Mouse (Mus musculus) T-helper 17 cell (primary cell): Measurements from ENCODE around the gene Dusp16.
"Not testable (repeated sequence)": the region's sequence is repeated elsewhere in the genome, so short reads cannot be mapped to it uniquely, and the experiment has no call there.

ENCODE experiments used
- in situ Hi-C, 2 experiments: fragments of 300-600 bp; cut with MboI, MseI; formaldehyde crosslinking; loops; 1 replicate in 1 of 2; 2 replicates in 1 of 2; pipeline ENCODE4 v1.15.1; 2025; ENCODE audit warnings: high pct_unique_total_duplicates in 2 of 2

The Dusp16 gene

DNA sequence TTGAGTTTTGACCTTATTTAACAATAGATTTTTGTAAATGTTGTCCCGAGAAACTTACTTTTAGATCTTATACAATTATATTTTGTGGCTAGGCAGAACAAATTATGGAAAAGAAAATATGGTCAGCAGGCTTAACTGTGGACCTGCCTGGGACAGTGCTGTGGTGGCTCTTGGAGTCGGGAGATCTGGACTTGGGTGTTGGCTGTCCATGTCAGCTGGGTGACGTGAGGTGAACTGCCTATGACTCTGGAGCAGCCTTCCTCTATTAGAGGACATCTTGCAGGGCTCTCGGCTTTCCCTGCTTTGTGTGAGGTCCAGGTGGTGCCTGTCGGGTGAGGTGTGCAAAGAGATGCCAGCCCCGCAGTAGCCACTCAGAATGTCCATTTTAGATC, 91.2 kb downstream of the Dusp16 start:
- in situ Hi-C loops, result loop anchor here in 1 of 2 experiments (25.0 kb wide), 1 partner anchor 661 kb away; the partner anchor contains the start of gene Emp1

DNA sequence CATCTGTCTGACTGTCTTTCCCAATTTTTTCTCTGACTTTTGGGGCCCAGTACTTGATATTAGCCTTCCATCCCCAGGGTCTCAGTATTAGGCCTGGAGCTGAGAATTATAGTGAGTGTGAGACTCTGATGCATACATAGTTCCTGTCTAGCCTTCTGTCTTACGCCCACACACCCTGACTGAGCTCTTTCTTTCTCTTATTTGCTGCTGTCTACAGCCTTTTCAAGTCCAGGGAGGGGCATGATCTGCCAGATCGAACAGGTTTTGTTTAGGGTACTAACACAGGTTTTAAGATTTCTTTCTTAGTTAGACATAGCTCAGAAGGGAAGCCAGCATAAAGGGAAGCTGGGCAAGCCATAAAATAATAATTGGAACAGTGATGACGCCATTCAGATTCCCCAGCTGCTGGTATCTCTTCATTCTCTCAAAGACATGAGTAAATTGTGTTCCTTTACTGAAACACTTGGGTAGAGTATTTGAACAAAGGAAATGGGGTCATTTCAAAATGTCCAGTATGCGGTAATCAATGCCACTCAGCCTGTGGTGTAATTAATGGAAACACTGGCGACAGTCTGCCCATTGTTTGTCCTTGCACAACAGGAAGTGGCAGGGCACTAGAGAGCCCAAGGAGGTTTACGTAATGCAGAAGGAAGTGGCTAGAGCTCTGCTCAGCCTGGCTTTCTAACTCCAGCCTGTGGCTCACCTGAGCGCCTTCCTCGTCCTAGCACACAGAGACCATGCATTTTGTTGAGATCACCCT, 91.8 kb downstream of the Dusp16 start:
- in situ Hi-C loops, result loop anchor here in 1 of 2 experiments (25.0 kb wide), 1 partner anchor 662 kb away; the partner anchor contains the start of gene Emp1

DNA sequence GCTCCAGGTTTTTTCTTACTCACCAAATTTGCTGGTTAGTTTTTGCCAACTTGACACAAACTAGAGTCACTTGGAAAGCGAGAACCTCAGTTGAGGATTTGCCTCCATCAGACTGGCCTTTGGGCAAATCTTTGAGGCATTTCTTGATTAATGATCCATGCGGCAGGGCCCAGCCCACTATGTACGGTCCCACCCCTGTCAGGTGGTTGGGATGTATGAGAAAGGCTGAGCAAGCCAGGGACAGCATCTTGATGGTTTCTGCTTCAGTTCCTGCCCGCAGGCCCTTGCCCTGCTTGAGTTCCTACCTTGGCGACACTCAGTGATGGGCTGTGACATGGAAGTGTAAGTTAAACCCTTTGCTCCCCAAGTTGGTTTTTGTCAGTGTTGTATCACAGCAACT, 94.2 kb downstream of the Dusp16 start:
- in situ Hi-C loops, result no loop called here

DNA sequence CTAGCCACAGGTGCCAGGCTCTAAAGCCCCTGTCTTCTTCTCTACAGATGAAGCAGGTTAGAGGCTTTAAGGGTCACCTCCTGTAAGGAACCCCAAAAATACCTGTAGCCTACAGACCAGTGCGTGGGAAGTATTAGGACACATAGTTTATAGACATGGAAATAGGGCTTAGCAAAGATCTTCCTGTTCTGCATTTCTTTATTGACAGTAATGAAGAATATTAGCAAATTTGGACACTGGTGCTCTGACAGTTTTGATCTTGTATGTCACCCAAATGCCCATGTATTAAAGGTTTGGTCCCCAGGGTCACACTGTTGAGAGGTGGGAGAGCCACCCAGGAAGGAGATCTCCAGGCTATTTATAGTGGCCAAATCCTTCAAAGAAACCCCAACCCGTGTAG, 95.9 kb downstream of the Dusp16 start:
- in situ Hi-C loops, result no loop called here

DNA sequence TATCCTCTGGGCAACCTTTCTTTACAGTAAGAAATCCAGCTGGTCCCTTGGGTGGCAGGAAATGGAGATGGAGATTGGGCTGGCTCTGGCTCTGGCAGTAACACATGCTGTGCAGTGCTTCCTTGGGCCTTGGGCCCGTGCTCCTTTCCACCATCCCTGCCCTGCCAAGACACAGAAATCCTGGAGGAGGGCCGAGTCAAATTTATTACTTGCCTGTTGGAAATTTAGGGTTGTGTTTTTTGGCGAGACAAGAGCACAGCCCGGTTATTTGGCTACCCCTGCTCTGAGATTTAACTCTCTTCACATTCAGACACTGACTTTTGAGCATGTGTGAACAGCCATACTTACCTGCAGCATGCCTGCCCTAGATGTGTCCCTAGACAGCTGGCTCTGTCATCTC, 96.3 kb downstream of the Dusp16 start:
- in situ Hi-C loops, result no loop called here

DNA sequence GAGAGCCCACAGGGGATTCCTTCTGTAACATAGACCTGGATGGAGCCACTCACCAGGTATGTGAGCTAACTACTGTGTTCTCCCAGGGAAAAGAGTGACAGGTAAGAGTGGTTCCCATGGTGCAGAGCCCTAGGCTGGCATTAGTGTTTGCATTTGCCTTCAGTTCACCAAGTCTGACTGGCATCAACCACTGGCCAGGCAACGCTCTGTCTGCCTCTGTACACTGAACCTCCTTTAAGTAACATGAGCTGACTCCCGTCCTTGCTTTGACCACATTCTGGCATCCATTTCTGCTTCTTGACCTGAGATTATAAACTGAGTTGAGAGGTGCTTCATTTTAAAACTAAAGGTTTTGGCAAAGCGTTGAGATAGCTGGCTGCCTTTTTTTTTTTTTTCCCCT, 96.8 kb downstream of the Dusp16 start:
- in situ Hi-C loops, result no loop called here

DNA sequence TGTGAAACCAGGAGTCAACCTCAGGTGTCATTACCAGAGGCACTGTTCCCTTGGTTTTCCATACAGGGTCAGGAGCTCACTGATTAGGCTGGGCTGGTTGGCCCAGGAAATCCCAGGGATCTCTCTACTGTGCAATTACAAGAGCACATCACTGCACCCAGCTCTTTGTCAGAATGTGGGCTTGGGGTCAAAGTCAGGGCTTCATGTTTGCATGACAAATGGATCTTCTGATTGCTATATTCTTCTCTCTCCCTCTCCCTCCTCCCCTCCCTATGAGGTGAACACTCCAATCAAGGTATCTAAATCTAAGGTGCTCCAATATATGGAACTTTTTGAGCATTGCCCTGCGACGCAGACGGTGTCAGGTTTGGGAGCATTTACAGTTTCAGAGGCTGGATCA, 97.4 kb downstream of the Dusp16 start:
- in situ Hi-C loops, result no loop called here

DNA sequence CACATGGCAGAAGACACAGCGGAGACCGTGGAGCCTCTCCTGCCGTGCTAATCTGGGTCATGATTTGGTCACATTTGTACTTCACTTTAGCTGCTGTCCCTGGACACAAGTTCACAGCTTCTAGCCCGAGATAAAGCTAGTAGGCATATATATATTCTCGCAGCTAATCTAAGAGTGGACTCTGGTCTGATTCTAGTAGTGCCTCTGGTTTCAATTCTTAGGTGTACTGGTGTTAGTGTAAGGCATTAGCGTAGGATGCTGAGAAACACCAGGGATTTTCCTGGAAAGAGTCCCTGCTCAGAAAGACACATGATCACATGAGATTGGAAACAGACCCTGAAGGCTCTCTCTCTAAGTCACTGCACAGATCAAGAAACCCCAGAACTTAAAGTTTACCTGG, 97.9 kb downstream of the Dusp16 start:
- in situ Hi-C loops, result no loop called here

DNA sequence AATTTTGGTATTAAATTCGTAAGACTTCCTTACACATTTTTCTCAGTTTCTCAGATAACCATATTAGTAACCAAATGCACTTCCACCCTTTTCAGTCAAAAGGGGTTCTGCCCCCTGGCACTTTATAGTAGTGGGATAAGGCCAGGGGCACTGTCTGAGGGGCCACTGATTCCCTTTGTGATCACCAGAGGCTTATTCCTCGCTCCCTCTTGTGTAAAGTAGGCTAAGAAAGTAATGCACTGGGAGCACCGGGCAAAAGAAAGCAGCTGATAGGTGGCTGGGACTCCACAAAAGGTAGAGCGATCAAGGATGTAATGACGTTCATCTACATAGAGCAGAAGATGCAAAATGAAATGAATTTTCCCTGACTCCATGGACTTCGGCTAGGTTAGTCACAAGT, 106.9 kb downstream of the Dusp16 start:
- in situ Hi-C loops, result no loop called here

DNA sequence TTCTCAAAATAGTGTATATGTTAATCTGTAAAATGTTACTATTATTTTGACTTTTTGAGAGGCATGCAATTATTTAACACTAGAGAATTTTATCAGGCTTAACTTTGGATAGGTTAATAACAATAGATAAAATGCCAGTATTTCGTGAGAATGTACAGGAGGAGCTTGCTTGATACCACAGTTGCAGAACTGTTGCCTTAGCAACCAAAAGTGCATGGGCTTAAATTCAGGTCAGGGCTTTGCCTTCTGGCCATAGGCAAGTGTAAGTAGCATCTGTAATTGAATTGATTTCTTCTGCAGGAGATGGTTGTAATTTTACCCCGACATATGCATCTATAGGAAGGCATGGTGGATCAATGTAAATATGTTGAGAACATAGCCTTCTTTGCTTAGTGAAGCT, 107.4 kb downstream of the Dusp16 start:
- in situ Hi-C loops, result no loop called here

DNA sequence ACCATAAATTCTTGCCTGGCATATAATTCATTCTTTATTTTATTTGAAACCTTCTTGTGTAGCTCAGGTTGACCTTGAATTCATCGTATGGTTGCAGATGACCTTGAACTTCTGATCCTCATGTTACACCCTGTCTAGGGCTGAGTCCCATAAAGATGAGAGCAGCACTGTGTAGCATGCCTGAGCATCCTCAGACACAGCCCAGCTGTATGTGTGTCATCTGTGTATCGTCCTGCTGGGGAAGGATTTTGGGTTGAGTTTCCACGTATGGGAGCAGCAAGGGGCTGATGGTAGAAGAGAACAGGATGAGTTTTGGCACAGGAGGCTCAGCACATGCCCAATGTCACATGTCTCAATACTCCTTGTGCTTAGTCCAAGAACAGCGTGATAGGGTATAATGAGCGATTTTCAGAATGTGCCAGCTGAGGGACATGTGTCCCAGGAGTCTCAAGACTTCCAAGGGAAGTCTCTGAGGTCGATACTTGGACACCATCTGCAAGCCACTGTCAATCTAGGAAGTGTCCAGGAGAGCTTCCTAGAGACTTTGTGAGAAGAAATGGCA, 108.0 kb downstream of the Dusp16 start:
- in situ Hi-C loops, result no loop called here

DNA sequence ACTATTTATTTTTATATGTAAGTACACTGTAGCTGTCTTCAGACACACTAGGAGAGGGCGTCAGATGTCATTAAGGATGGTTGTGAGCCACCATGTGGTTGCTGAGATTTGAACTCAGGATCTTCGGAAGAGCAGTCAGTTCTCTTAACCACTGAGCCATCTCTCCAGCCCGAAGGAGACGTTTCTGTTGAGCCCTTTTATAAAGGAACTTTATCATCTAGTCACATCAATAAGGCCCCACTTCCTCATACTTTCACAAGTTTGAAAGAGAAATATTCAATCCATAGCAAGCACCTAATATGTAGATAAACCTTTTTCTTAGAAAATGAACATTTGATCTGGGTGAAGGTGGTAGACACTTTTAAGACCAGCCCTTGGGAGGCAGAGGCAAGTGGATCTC, 113.1 kb downstream of the Dusp16 start:
- in situ Hi-C loops, result not testable (repeated sequence)

DNA sequence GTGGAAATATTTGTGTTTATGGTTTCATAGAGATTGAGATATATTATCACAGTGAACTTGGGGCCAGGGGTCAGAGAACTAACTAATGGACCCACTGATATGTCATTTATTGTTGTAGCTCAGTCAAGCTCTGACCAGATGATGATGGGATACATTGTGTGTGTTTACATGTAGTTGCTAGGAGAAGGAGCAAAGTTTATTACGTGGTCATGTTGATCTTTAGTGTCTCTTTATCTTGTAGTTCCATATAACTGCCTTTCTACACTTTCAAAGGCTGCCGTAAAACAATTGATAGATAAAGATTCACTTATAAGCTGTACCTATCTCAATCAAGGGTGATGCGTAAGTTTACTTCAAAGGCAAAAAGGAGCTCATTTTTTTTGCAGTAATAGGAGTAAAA, 114.4 kb downstream of the Dusp16 start:
- in situ Hi-C loops, result no loop called here

DNA sequence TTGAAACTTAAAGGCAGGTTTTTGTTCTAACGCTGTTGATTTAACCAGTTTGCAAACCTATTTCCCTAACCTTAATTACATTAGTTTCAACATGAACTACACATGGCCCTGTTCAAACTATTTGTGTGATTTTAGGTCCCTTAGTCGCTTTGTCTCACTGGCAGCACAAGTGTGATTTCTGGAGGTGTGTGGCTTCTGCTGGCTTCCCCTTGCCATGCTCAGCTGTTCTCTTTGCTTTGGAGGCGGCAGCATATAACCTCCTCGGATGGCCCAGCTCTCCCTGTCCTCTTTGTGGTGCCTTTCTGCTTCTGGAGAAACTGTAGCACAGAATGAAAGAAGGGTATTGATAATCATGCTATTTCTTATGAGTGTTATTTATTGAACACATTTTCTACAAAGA, 114.9 kb downstream of the Dusp16 start:
- in situ Hi-C loops, result no loop called here

DNA sequence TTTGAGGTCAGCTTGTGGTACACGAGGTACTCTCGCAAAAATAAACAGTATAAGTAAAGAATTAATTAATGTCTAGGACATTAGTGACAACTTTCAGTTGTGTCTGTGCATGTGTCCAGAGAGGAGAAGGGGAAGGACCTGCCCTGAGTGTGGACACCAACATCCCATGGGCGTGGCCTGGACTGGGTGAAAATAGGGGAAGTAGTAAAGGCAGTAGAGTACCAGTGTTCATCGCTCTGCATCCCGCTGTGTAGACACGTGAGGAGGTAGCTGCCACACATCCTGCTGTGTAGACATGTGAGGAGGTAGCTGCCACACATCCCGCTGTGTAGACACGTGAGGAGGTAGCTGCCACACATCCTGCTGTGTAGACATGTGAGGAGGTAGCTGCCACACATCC, 118.7 kb downstream of the Dusp16 start:
- in situ Hi-C loops, result not testable (repeated sequence)

DNA sequence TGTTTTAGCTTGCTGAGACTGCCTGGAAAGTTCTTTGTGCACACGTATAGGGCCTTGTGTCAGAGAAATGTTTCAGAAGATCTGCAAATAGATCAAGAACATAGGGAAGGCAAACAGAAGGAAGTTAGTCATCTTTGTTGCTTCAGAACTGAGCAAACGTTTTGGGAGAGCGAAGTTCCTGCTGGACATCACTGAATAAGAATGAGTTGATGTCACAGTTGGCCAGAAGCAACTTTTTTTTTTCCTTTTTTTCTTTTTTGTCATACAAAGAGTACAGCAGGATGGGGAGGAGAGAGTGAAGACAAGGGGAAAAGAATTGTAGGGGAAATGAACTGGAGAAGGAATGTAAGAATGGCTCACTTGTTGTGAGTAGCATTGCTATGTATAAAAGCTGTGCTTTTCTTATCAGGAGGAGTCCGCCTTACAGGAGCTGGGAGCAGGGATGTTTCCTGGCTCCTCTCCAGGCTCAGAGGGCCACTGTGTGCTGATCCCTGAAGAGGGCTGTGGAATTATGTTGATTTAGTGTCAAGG, 121.5 kb downstream of the Dusp16 start:
- in situ Hi-C loops, result no loop called here

DNA sequence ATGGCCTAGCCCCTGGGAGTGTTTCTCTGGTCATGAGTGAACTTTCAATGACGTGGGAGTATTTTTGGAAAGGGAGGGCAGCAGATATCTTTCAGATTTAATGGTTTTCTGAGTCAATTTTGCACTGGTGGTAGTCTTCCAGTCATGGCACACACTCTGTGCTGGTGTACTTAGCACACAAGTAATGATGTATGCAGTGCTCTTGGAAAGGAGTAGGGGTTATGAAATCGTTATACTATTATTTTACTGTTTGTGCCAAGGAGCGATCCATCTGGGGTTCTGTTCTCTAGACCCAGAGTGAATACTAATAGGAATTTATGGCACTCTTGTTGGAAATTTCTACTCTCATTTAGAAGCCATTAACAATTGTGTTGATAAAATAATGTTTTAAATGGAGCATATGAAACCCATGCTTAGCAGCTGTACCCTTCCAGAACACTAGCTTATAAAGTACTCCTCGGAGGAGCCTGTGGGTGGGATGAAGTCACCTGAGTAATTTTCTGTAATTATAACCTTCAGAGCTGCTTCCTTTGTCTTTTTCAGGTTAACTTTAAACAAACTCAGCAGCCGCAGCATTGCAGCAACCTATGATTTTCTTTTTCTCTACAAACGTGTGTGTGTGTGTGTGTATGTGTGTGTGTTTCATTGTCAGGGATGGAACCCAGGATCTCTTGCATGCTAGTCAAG, 123.1 kb downstream of the Dusp16 start:
- in situ Hi-C loops, result loop anchor here in 1 of 2 experiments (5.0 kb wide), 1 partner anchor 48 kb away; no protein-coding TSS in a partner anchor

DNA sequence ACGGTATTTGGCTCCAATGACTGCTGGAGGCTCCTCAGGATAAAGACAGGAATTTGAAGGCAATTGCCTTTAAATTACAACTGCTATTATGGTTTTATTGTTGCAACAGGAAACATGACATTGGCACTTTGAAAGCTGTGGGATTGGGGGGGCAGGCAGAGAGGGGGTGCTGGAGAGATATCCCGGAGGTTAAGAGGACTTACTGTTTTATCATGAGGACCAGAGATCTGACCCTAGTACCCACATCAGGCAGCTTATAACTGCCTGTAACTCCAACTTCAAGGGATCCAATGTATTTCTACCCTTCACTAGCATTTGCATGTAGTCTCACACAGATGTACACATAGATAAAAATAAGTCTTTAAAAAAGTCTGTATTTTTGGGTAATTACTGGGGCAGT, 123.9 kb downstream of the Dusp16 start:
- in situ Hi-C loops, result loop anchor here in 1 of 2 experiments (5.0 kb wide), 1 partner anchor 49 kb away; no protein-coding TSS in a partner anchor

DNA sequence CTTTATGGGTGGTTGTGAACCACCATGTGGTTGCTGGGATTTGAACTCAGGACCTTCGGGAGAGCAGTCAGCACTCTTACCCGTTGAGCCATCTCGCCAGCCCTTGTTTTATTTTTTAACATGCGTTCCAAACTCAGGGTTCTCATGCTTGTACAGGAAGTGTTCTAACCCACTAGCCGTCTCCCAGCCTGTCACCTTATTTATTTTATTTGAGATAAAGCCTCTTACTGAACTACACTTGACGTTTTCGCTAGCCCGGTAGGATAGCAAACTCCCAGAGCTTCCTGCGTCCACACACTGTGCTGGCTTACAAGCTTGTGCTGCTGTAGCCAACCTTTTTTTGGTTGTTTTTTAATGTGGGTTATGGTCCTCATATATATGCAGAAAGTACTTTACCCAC, 126.6 kb downstream of the Dusp16 start:
- in situ Hi-C loops, result loop anchor here in 1 of 2 experiments (5.0 kb wide), 1 partner anchor 51 kb away; no protein-coding TSS in a partner anchor
